Mouse (Mus musculus): ENCODE results near the gene Trem2.

DNA sequence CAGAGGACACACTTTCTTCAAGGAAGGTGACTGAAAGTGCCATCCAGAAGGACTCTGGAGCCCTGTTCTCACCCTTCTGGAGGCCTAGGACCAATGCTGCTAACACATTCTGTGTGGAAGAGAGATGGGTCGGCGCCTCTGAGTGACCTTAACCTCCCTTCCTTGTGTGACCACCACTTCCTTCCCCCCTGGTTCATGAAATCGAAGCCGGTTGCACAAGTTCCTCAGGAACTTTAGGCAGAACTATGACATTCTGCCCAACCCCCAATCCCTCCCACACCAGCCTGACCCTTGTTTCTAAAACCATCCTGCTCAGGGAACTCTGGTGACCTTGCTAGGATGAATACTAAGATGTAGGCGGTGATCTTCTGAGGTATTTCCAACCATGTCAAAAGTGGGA is 21.9 kb upstream of the Trem2 start:
- TF ChIP-seq CTCF (IDR thresholded peaks at IDR 0.05; ENCODE audit: low read depth, low read length) (no peak), POLR2A (IDR thresholded peaks at IDR 0.05; ENCODE audit: insufficient read depth, low read length) (no peak), EP300 (IDR thresholded peaks at IDR 0.05; ENCODE audit: insufficient read depth, low read depth, low read length) (no peak)
